Mouse (Mus musculus): ENCODE data around the gene St5.

- TF ChIP-seq FOSL1 (IDR thresholded peaks at IDR 0.05; ENCODE audit: insufficient read depth, low read length, poor library complexity, severe bottlenecking) (no peak), CTCF (IDR thresholded peaks at IDR 0.05; ENCODE audit: control insufficient read depth, insufficient read depth, insufficient read length) (no peak), USF1 (IDR thresholded peaks at IDR 0.05; ENCODE audit: low read depth) (no peak), MYOD1 (IDR thresholded peaks at IDR 0.05; ENCODE audit: control insufficient read depth, insufficient read length, low read depth) (no peak)
Observed at GRCm38 (mm10) chr7:109690101-109690500, 13.3 kb downstream of the St5 start.
